Mouse (Mus musculus) embryonic facial prominence, embryonic 10.5 days (tissue): ENCODE measurements around the gene Bbs1. TPM values are rescaled to one million over a fixed set of nuclear protein-coding genes. Genes with fewer than 3 reads are reported as not detected.
A peak's percentile ranks its signal among the peaks of the same experiment; 100 is the strongest.
"Not testable (repeated sequence)": the region's sequence is repeated elsewhere in the genome, so short reads cannot be mapped to it uniquely, and the experiment has no call there.

Experiments used
- DNase-seq: peaks from one replicate; pipeline ENCODE4 v3.0.0-alpha.2; 2017; ENCODE audit warnings: low spot score
- H3K27ac ChIP-seq: fragments of 300-500 bp; sonication (generic); replicated peaks from 2 replicates; pipeline ENCODE4 v1.5.1; 2016; ENCODE audit warnings: mild to moderate bottlenecking
- H3K27me3 ChIP-seq: fragments of 300-500 bp; sonication (generic); replicated peaks from 2 replicates; pipeline ENCODE4 v1.6.1; 2016; ENCODE audit warnings: low read depth, mild to moderate bottlenecking; ENCODE audit not compliant: poor library complexity, severe bottlenecking
- H3K36me3 ChIP-seq: fragments of 300-500 bp; sonication (generic); replicated peaks from 2 replicates; pipeline ENCODE4 v1.6.1; 2016; ENCODE audit warnings: mild to moderate bottlenecking, moderate library complexity
- H3K4me1 ChIP-seq: fragments of 300-500 bp; sonication (generic); 2 replicates; pipeline ENCODE4 v1.6.1; 2016
- H3K4me3 ChIP-seq: fragments of 300-500 bp; sonication (generic); 2 replicates; pipeline ENCODE4 v1.5.1; 2016; ENCODE audit warnings: mild to moderate bottlenecking, moderate library complexity
- H3K9me3 ChIP-seq: fragments of 300-500 bp; sonication (generic); 2 replicates; pipeline ENCODE4 v1.6.1; 2016; ENCODE audit warnings: mild to moderate bottlenecking
- WGBS: fragments of 180-500 bp; shearing (Covaris S2); methylation state at CpG from one replicate; pipeline ENCODE4 v1.1.7; 2016; 5-methylcytosine and 5-hydroxymethylcytosine counted together
- polyA plus RNA-seq: library from polyadenylated mRNA; unstranded; fragments of >200 nt; fragmentation: Nextera tagmentation; extraction: Ambion mirVana; gene quantifications from 2 replicates; pipeline ENCODE4 v1.2.1, GENCODE M21; 2016

The Bbs1 gene
- 5.8 and 6.1 TPM in 2 replicates for polyA plus RNA-seq

DNA sequence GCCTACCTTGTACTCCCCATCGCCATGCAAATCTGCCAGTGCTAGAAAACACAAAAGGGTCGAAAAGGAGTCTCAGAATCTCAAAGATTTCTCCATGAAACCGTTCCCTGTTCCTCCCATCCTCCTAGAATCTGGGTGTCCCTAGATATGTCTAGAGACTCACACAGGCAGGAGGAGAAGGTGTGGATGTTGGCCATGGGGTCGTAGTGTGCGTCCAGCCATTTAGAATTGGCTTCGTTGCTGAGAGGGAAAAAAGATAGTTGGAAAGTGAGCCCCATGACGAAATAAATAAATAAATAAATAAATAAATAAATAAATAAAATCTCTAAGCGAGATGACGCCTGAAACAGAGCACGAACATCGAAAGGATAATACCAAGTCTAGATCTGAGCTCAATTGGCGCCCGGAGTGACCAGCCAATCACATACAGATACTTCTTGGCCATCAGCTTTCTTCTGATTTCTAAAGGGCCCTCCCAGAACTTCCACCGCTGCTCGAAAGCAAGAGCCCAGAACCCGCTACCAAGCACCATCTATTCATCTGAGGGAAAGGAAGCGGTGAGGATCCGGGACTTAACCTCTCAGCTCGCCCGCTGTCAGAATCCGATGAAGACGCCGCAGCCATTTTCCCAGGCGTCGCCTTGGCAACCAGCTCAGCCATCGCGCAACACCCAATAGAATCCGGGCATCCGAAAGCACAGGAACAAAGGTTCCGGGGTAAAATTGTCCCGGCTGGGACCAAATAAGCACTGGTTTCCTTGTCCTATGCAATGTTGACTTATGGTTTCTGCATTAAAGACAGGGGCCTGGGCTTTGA, at the start of gene Bbs1:
Gene Bbs1 (minus strand): TSS at position 650 of the 816 bp plus-strand sequence.
- H3K36me3 ChIP-seq: peaks cover 60% of the 10 kb centered on the region
- 10% methylated on average over 31 of the region's 31 CpGs for WGBS

DNA sequence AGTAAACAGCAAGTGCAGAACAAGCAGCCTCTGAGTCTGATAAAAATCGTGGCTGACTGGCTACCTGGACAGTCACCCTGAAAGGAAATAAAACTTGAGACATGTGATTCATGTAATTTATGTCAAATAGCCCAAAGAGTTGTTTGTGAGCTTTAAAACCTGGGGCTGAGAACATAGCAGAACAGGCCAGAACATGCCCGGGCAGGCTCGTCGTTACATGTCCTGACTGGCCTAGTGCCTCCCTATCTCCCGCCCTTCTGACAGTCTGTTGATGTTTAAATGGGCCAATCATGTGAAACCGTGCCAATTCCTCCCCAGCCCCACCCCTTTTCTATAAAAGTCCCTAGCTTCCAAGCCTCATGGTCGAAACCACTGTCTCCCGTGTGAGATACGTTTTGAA, 42.2 kb upstream of the Bbs1 start:
- H3K27me3 ChIP-seq, H3K9me3 ChIP-seq, DNase-seq, H3K27ac ChIP-seq, H3K36me3 ChIP-seq, H3K4me3 ChIP-seq, H3K4me1 ChIP-seq: not testable (repeated sequence)
- 88% methylated on average over 9 of the region's 9 CpGs for WGBS

More for the DNA sequence above, at the start of gene Bbs1:
- peak; percentile 86 for DNase-seq
- H3K4me3 ChIP-seq: peak within 1 kb of the TSS; percentile 78
- peaks cover 11% of the 10 kb centered on the region for H3K4me1 ChIP-seq
- H3K9me3 ChIP-seq: 0 out of 2 replicates have a peak, but pooled peaks cover 2% of the 10 kb centered on the region
- peak within 1 kb of the TSS; percentile 77 for H3K27ac ChIP-seq
- no peaks in the 10 kb centered on the region for H3K27me3 ChIP-seq

DNA sequence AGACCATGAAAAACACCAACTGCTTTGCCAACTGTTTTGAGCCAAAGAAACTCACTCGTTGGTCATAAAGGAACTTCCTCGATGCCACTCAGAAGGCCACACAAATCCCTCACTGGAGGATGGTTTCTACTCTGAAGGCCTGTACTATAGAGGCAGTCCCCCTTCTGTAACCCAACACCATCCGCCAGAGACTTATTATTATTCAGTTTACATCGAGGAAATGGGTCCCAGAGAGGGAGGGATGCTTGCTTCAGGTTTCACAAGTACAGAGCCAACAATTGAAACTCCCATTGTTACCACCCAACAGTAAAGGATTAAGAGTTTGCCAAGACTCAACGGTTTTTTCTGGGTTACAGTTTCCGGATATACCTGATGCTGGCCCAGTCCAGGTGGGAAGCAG, 39.1 kb upstream of the Bbs1 start:
- Histone ChIP-seq H3K27me3 (peaks cover 32% of the 10 kb centered on the region), H3K4me3 (no peak overlapping the region), H3K9me3 (no peaks in the 10 kb centered on the region), H3K4me1 (peaks cover 30% of the 10 kb centered on the region), H3K36me3 (no peaks in the 10 kb centered on the region), H3K27ac (no peak overlapping the region)
- no peak for DNase-seq
- 47% methylated on average over 6 of the region's 6 CpGs for WGBS

DNA sequence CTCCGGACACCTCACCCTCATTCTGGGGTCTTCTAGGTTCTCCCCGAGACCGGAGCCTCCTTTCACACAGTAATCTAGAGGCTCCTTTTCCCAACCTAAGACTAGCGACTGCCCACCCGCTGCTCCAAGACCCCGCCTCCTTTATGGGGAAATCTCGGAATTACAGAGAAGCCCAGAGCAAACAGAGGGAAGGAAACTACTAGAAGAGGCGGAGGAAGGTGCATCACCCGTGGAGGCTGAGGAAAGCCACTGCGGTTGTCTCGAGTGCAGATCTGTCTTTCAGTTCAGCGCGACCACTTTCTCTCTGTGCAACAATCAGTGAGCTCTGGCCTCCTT, 36.8 kb upstream of the Bbs1 start:
- DNase-seq: no peak
- Histone ChIP-seq H3K36me3 (no peaks in the 10 kb centered on the region), H3K4me1 (peaks cover 34% of the 10 kb centered on the region), H3K4me3 (peak overlapping the region; percentile 78), H3K9me3 (no peaks in the 10 kb centered on the region), H3K27ac (peak overlapping the region; percentile 69), H3K27me3 (peaks cover 34% of the 10 kb centered on the region)
- WGBS: 7% methylated on average over 13 of the region's 13 CpGs

DNA sequence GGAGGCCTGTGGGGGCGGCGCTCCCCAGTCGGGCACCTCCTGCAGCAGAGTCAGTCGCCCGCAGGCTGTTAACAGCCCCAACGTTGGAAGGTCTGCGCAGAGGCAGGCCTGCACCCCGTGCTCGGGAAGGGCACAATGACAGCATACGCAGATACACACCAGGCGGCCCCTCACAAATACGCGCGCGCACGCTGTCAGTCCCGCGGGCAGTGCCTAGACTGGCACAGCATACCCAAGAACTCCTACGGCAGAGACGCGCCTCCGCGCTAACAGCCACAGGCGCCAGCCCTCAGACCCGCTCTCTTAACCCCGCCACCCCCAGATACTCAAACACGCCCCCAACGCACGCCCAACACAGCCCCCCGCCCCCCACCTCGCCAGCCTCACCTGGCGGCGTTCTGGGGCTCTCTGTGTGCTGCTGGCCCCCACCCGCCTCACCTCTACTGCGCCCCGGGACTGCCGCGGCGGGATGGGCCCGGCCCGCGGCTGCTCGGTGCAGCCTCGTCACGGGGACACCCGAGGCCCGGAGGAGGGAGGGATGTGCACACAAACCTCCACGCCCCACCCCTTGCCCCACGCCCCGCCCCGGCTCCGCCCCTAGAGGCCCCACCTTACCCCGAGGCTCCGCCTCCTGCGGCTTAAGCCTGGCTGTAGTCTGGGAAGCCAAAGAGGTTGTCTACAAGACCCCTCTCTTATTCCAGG, 36.3 kb upstream of the Bbs1 start, which contains the start of gene Peli3:
Gene Peli3 (minus strand): TSS at position 577 of the 702 bp plus-strand sequence.
- Histone ChIP-seq H3K9me3 (no peaks in the 10 kb centered on the region), H3K4me1 (peaks cover 34% of the 10 kb centered on the region), H3K36me3 (no peaks in the 10 kb centered on the region), H3K4me3 (peak within 1 kb of the TSS; percentile 78), H3K27ac (peak within 1 kb of the TSS; percentile 69), H3K27me3 (peaks cover 34% of the 10 kb centered on the region)
- peak; percentile 93 for DNase-seq
- under 1% methylated on average over 53 of the region's 55 CpGs for WGBS

DNA sequence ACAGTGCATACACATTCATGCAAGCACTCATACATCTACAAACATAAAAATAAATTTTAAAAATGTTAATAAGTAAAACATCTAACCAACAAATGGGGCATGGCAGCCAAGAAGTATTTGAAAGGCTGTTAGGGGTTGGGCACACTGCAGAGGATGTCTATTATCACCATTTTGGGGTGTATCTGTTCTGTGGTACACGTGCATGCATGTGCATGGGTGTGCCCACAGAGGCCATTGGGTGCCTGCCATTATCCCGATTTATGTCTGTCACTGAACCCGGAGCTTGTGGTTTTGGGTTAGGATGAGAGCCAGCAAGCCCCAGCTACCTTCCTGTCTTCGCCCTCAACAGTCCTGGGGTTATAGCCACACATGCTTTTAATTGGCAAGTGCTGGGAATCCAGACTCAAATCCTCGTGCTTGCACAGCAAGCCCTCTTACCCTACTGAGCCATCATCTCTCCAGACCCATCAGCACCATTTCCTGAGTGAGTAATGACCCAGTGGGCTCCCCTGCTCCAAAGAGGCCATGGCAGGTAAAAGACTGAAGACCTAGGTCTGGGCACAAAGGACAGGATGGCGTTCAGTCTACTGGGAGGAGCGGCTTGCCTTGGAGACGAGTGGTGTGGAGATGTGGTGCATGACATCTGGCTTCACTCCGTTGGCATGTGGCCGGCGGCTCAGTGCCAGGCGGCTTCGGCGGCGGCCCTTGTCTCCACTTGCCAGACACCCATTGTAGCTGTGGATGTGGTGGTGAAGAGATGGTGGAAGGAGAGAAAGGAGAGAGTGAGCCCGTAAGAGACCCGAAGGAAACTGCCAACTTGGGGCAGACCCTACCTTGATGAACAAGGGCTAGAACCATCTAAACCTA, 31.2 kb upstream of the Bbs1 start:
- H3K27me3 ChIP-seq: peaks cover 22% of the 10 kb centered on the region
- H3K27ac ChIP-seq: no peak overlapping the region
- no peaks in the 10 kb centered on the region for H3K36me3 ChIP-seq
- peaks cover 15% of the 10 kb centered on the region for H3K4me1 ChIP-seq
- H3K4me3 ChIP-seq: no peak overlapping the region
- WGBS: 86% methylated on average over 17 of the region's 17 CpGs
- no peaks in the 10 kb centered on the region for H3K9me3 ChIP-seq
- no peak for DNase-seq

DNA sequence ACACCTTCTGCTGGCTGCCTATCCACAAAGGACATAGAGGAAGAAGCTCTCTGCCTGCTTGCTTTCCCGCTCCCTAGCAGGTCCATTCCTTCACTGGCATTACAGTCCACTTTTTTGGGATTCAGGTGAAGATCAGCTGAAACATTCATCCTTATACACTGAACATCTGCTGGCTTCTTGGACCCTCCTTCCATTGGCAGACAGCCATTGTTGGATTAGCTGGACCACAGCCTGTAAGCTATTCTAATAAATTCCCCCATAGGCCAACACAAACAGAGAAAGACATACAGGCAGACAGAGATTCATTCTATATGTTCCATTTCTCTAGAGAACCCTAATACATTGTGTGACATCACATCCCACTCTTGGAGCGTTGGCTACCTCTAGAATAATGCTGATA, 30.5 kb upstream of the Bbs1 start:
- no peaks in the 10 kb centered on the region for H3K36me3 ChIP-seq
- peaks cover 22% of the 10 kb centered on the region for H3K27me3 ChIP-seq
- DNase-seq: no peak
- H3K4me1 ChIP-seq: peaks cover 7% of the 10 kb centered on the region
- H3K9me3 ChIP-seq: no peaks in the 10 kb centered on the region
- H3K27ac ChIP-seq: no peak overlapping the region
- no peak overlapping the region for H3K4me3 ChIP-seq
- 89% methylated on average over 2 of the region's 2 CpGs for WGBS

DNA sequence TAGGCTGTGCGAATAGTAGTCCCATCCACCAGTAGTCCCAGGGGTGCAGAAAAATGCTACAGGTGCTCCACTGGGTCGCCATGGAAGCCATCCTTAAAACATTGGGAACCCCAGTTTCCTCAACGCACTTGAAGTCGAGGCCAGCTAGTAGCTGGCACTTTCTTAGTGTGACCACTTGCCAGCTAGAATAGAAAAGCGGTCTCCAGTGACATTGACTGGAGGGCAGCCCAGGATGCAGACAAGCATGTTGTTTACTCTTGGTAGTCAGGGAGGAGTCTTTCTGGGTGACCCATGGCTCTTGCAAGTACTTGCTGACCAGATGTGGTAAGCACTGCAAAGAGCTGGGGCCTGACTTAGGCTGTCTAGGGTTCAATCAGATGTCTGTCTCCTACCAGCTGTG, 22.4 kb upstream of the Bbs1 start:
- peaks cover 25% of the 10 kb centered on the region for H3K4me1 ChIP-seq

DNA sequence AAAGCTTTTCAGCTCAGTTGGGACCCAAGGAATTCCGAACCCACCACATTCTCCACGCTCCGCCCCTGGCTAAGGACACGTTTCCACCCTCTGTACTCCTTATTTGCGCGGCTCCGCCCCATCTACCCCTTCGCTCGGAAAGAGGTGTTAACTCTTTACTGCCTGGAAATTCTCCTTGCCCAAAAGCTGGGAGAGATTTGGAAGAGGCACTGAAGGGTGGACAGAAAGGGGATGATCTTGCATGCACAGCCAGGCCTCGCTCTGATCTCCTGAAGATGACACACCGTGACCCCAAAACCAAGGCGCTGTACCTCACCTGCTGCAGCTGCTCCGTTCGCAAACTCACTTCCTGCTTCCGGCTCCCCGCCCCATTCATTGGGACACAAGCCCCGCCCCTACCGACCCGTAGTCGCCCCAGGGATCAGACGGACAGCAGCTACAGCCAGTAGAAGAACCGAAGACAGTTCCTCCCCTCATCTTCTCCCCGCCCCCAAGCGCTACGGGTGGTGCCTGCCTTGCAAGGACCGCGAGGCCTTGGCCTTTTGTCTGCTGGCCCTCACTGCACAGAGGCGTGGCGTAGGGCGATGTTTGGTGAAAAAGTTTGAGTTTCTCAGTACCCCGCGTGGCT, 21.6 kb upstream of the Bbs1 start, which contains the start of gene Dpp3:
Gene Dpp3 (minus strand): TSS at position 384 of the 628 bp plus-strand sequence.
- under 1% methylated on average over 32 of the region's 32 CpGs for WGBS
- peaks cover 38% of the 10 kb centered on the region for H3K36me3 ChIP-seq
- peak within 1 kb of the TSS; percentile 89 for H3K27ac ChIP-seq
- peaks cover 8% of the 10 kb centered on the region; the same call in 1 of the 2 replicates for H3K27me3 ChIP-seq
- H3K9me3 ChIP-seq: no peaks in the 10 kb centered on the region
- H3K4me3 ChIP-seq: peak within 1 kb of the TSS; percentile 75
- DNase-seq: peak; percentile 99
- H3K4me1 ChIP-seq: peaks cover 25% of the 10 kb centered on the region

More for the DNA sequence above, 22.4 kb upstream of the Bbs1 start:
- H3K9me3 ChIP-seq: no peaks in the 10 kb centered on the region
- peak overlapping the region; percentile 89 for H3K27ac ChIP-seq
- WGBS: 67% methylated on average over 5 of the region's 5 CpGs
- peak; percentile 21 for DNase-seq
- peaks cover 31% of the 10 kb centered on the region for H3K36me3 ChIP-seq
- peaks cover 8% of the 10 kb centered on the region; the same call in 1 of the 2 replicates for H3K27me3 ChIP-seq
- H3K4me3 ChIP-seq: peak overlapping the region; percentile 75

DNA sequence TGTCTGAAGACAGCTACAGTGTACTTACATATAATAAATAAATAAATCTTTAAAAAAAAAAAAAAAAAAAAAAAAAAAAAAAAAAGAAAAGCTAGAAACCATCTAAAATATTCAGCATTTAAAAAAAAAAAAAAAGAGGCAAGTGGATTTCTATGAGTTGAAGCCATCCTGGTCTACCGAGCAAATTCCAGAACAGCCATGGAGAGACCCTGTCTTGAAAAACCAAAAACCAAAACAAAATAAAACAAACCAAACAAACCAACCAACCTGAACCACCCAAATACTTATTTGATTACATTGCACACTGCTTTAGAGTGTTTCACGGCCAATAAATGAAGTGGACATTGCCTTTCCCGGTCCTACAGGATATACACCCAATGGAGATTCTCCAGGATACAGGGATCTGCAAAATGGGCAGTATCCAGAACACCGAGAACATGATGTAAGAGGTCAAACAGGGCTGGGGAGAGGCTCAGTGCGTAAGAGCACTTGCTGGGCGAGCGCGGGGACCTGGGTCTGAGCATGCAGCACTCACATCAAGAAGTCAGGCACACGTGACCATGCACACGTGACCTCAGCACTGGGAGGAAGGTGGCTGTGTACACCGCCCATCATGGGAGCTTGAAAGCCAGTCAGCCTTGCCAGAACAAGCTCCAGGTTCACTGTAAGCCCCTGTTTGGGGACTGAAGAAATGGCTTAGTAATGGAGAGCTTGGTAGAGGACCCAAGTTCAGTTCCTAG, 18.9 kb upstream of the Bbs1 start:
- no peak for DNase-seq
- Histone ChIP-seq H3K27me3 (no peaks in the 10 kb centered on the region), H3K27ac (no peak overlapping the region), H3K9me3 (no peaks in the 10 kb centered on the region), H3K36me3 (peaks cover 65% of the 10 kb centered on the region), H3K4me3 (no peak overlapping the region), H3K4me1 (peaks cover 25% of the 10 kb centered on the region)
- 97% methylated on average over 11 of the region's 11 CpGs for WGBS

DNA sequence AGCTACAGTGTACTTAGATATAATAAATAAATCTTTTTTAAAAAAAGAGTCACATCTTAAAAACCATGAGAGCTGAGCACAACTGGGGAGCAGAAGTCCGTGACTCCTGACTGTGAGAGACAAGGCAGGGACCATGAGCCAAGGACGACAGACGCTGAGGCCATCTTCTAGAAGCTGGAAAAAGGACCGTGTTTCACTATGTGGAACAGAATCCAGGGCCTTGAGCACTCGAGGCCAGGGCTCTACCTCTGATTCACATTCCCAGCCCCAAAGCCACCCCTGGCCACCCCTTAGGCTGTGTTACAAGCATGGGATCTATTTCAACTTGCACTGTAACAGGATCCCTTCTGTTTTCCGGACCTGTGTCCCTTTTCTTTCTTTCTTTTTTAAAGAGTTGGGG, 13.2 kb upstream of the Bbs1 start:
- no peaks in the 10 kb centered on the region for H3K4me1 ChIP-seq
- H3K36me3 ChIP-seq: peaks cover 100% of the 10 kb centered on the region
- 83% methylated on average over 6 of the region's 6 CpGs for WGBS
- no peak overlapping the region for H3K27ac ChIP-seq
- no peak overlapping the region for H3K4me3 ChIP-seq
- DNase-seq: no peak
- no peaks in the 10 kb centered on the region for H3K27me3 ChIP-seq
- no peaks in the 10 kb centered on the region for H3K9me3 ChIP-seq
